Mouse (Mus musculus) thymus, postnatal 10 days (tissue): ENCODE measurements around the gene Clcc1.

ENCODE experiments used
- DNase-seq, 2 experiments: peaks; one replicate each; pipeline ENCODE4 v3.0.0; 2021; ENCODE audit warnings: low spot score in 2 of 2

The Clcc1 gene

DNA sequence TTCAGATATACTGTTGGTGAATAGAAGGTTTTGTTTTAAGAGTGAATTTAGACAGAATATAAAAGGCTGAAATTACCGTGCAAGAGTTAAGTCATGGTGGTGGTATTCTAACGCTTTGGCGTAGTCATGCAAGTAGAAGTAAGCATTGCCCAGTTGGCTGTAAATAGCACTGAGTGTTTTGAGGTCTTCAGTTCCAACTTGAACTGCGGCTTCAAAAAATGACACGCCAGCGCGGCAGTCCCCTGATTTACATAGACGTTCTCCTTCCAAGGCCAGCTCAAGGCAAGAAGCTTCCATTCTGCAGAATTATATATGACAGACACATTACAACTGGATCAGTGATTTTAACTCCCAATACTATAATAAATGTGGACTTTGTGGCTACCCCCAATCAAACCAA, 49.1 kb downstream of the Clcc1 start:
- DNase-seq: no peak

DNA sequence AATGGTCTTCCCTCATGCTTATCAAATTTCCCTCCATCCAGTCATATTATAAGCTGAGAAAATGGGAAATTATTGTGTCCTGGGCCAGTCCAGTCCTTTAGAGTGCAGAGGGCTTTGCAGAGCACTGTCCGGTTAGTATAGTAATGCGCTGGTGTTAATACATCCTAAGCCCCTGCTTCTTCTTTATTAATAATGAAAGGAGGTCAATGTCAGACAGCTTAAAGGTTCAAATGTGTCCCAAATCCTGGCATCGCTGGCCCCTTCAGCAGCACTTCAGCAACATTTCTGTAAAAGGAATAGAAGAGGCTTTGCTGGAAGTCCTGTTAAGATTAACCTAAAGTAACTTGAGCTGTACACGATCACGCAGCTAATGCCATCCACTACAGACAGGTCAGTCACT, 57.6 kb downstream of the Clcc1 start:
- DNase-seq: no peak

DNA sequence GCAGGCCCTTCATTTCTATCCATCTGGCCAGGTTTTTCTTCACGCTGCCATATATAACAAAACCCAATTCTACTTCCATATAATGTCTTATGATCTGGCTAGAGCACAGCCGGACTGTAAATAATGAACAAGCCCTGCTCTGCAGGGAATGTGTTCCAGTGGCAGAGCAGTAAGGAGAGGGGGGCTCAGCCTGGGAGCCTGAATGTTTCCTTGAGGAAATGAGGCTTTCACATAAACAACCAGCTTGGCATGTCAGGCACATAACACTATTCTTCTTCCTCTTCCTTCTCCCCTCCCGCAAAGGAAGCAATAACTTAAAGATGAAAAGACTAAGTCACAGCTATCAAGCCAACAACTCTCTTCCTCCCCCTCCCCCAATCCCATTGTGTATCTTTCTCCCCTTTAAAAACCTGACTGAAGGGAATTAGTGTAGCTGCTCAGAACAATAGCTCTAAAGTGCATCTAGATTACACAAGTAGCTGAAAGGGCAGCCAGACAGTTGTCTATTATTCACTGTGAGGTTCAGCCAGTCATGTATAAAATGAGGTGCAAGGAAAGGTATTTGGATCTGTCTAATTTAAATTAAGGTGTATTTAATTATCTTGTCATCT, 59.5 kb downstream of the Clcc1 start:
- peak in 1 of 2 experiments; percentile 19 for DNase-seq

DNA sequence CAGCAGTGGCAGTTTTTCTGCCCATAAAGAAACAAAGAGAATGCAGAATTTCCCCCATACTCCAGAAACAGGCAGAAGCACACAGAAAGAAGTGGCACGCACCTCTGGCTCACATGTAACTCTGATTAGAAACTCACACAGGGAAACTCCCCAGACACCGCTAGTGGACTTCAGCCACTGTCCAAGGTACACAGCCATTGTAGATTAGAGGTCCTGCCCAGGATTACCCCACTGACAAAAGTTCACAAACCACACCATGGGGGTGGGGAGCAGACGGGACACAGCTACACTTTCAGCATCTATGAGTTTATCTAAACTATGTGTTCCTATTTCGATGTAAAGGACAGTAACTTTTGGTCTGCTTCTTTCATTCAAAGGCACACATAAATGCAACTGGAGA, 61.1 kb downstream of the Clcc1 start:
- no peak for DNase-seq

DNA sequence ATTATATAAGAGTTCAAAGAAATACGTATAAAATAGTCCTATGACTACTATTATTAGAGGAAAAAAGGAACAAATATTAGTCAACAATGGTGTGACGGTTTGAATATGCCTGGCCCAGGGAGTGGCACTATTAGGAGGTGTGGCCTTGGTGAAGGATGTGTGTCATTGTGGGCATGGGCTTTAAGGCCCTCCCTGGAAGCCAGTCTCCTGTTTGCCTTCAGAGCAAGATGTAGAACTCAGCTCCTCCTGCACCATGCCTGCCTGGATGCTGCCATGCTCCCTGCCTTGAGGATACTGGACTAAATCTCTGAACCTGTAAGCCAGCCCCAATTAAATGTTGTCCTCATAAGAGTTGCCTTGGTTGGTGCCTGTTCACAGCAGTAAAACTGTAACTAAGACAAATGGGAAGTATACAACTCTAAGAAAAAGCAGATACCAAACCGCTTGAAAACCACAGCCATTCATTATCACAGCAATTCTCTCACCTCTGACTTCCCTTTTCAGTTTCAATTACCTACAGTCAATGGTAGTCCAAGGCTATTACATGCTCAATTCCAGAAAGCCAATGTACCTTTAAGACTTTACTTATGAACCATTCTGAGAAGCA, 64.3 kb downstream of the Clcc1 start:
- DNase-seq: no peak

DNA sequence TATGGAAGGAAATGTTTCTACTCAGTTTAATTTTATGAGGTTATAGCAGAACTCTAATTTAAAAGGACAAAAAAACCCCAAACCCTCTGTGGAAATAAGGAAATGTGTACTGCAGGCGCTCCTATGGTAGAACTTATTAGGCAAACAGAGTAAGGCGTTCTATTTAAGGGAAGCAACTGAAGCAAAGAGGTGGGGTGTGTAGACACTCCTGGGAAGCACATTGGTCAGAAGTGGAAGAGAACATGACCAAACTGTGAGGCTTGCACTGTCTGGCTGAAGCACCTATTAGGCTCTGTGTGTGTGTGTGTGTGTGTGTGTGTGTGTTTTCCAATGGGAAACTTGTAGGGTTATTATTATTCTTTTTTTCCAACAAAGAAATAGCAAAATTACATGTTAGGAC, 65.6 kb downstream of the Clcc1 start:
- no peak for DNase-seq

DNA sequence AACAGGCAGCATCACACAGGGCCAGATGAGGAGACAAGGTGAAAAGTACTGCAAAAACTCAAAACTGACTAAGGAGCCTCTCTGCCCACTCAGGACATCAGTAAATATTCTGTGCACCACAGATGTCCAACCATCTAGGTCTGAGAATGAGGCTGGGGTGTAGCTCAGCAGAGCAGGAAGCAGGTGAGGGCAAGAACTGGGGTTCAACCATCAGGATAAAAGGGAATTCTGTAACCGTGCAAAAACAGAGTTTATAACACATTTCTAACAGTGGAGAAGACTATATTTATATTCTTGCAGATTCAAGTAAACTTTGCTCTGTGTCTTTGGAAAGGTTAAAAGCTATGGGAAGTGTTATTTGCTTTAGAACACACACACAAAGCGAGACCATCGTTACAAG, 66.0 kb downstream of the Clcc1 start:
- DNase-seq: no peak

DNA sequence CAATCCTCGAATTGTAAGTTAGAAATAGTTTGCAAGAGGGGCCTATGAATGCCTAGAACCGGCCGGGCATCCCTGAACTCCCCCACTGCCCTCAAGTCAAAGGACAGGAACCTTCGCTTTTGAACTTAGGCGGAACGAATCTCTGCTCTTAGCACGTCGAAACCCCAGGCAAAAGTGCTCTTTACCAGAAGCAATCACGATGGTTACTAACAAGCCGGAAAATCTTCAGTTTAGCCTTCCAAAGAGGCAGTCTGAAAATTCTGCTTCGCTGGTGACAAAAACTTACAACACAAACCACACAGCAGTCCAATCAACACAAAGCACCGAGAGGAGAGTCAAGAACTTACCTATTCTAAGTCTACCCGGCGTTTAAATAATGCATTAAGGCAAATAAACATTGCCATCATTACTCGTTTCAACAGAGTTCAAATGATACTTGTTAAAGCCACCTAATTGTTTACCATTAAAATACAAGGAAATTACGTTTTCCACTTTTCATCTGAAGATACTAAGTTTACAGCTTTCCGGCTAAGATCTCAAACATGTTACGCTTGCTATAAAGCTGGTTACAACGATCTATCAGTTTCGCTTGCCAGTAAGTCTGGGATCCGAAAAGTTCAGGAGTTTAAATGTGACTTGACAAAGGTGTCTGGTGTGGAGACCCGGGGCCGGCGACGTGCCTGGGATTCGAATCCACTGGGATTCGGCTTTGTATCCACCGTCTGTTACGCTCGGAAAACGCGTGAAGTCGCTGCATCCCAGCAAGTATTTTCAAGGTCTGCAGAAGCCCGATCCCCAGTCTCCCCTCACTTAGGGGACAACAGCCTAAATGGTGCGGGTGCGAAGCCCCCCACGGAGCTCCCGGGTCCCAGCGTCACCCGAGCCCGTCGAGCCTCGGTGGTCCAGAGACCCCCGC, 67.6 kb downstream of the Clcc1 start:
- DNase-seq: no peak

DNA sequence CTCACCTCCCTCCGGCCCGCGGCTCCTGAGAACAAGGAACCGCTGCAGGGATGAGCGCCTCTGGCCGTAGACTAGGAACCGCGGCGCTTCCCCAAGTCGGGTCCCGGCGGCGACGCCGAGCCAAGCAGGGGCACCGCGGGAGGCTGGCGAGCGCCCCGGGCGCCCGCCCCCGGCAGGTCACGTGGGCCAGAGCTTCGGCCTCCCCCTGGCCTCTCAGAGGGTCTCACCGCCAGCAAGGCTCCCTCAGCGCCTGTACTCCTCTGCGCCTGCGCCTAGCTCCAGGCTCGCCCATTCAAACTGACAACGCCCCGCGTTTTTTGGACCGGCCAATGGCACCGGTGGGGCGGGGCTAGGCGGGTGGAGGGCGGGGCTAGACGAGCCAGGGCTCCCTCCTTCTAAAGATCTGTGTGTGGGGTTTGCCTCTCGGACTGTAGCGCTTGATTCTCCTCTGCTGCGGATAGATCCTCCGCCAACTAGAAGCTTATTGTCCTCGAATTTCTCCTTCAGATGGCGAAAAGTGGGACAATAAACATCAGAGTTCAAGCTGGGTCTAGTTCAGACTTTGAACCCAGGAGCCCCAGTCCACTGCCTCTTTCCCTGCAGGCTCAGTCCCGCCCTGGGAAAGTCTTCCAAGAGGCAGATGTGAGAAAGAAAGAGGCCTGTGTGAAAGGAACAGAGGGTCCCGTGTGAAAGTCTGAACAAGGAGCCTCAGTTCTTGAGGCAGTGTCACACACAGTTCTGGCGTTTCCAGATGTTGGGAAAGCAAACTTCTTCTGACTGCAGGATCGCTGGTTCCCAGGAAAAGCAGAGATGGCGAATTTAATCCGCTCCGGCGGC, 68.5 kb downstream of the Clcc1 start, which contains the start of gene Gpsm2:
Gene Gpsm2, minus strand, starts transcription at position 274 of the 837 bp plus-strand sequence.
- DNase-seq: peak; percentile 97

DNA sequence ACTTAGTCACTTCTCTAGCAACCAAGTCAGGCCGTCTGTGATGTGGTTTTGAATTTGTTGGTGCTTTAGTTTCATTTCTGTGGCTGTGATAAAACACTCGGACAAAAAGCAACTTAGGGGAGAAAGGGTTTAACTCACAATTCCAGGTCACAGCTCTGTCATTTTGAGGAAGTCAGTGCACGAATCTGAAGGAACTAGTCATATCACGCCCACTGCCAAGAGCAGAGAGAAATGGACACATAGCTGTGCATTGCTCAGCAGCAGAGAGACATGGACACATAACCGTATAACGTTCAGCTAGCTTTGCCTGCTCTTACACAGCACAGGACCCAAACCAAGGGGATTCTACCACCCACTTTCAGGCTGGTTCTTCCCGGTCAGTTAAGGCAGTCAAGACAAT, 72.7 kb downstream of the Clcc1 start:
- no peak for DNase-seq

DNA sequence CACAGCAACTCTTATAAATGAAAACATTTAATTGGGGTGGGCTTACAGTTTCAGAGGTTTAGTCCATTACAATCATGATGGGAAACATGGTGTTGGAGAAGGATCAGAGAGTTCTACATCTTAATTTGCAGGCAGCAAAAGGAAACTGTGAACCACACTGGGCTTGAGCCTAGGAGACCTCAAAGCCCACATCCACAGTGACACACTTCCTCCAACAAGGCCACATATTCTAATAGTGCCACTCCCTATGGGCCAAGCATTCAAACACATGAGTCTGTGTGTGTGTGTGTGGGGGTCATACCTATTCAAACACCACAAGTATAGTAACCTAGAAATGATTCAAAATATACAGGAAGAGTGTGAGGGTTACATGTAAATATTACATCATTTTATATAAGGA, 73.6 kb downstream of the Clcc1 start:
- no peak for DNase-seq

DNA sequence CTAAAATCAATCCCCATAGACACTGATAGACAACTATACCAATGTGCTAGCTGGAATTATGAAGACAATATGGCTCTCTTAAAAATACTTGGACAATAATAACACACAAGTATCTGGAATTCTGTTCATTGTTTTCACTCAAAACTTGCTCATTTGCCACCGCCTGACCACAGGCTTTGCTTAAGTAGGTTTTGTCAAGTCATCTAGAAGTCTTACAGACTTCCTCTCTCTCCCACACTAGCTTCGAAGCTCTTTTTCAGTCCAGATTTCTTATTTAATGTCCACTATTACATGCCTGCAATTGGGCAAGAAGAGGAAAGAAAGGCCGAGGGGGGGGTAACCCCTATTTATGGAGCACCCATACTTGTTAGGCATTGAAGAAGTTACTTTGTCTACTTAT, 74.1 kb downstream of the Clcc1 start:
- no peak for DNase-seq
